Mouse (Mus musculus): ENCODE data around the gene Plbd2.
"Not testable (repeated sequence)": the region's sequence is repeated elsewhere in the genome, so short reads cannot be mapped to it uniquely, and the experiment has no call there.

Gene Plbd2

GRCm38 (mm10) chr5:120510982-120511642, 7.7 kb upstream of the Plbd2 start, which contains the start of gene Slc8b1:
Gene Slc8b1 (plus strand): TSS chr5:120511168.
- DNase-seq (ENCODE audit: low read depth), result peak; percentile 85

- no peak for DNase-seq (ENCODE audit: low read depth)
Measured at GRCm38 (mm10) chr5:120507311-120507710, 3.9 kb upstream of the Plbd2 start.

- DNase-seq (ENCODE audit: low read depth), result no peak
Measured at GRCm38 (mm10) chr5:120506490-120506889, 3.1 kb upstream of the Plbd2 start.

- no peak for DNase-seq (ENCODE audit: low read depth)
Measured at GRCm38 (mm10) chr5:120505781-120506180, 2.4 kb upstream of the Plbd2 start.

- no peak for DNase-seq (ENCODE audit: low read depth)
Measured at GRCm38 (mm10) chr5:120505368-120505767, 1.9 kb upstream of the Plbd2 start.

- no peak for DNase-seq (ENCODE audit: low read depth)
Measured at GRCm38 (mm10) chr5:120502675-120503143, 716 bp downstream of the Plbd2 start.

- DNase-seq (ENCODE audit: low read depth), result no peak
Measured at GRCm38 (mm10) chr5:120502147-120502621, 1.2 kb downstream of the Plbd2 start.

GRCm38 (mm10) chr5:120500609-120501008, 2.8 kb downstream of the Plbd2 start:
- DNase-seq (ENCODE audit: low read depth), result not testable (repeated sequence)

GRCm38 (mm10) chr5:120499202-120499601, 4.2 kb downstream of the Plbd2 start:
- no peak for DNase-seq (ENCODE audit: low read depth)

- DNase-seq (ENCODE audit: low read depth), result no peak
Measured at GRCm38 (mm10) chr5:120497071-120497470, 6.4 kb downstream of the Plbd2 start.

GRCm38 (mm10) chr5:120495703-120496226, 7.7 kb downstream of the Plbd2 start:
- DNase-seq (ENCODE audit: low read depth), result no peak

- DNase-seq (ENCODE audit: low read depth), result no peak
Measured at GRCm38 (mm10) chr5:120495064-120495702, 8.2 kb downstream of the Plbd2 start.

GRCm38 (mm10) chr5:120493873-120494395, 9.5 kb downstream of the Plbd2 start:
- DNase-seq (ENCODE audit: low read depth), result no peak

- DNase-seq (ENCODE audit: low read depth), result no peak
Measured at GRCm38 (mm10) chr5:120493440-120493839, 10.0 kb downstream of the Plbd2 start.

- no peak for DNase-seq (ENCODE audit: low read depth)
Measured at GRCm38 (mm10) chr5:120492437-120492836, 11.0 kb downstream of the Plbd2 start.

GRCm38 (mm10) chr5:120490679-120491192, 12.7 kb downstream of the Plbd2 start:
- DNase-seq (ENCODE audit: low read depth), result no peak

- no peak for DNase-seq (ENCODE audit: low read depth)
Measured at GRCm38 (mm10) chr5:120487844-120488243, 15.6 kb downstream of the Plbd2 start.

GRCm38 (mm10) chr5:120483399-120483798, 20.0 kb downstream of the Plbd2 start:
- DNase-seq (ENCODE audit: low read depth), result no peak

- no peak for DNase-seq (ENCODE audit: low read depth)
Measured at GRCm38 (mm10) chr5:120481205-120481604, 22.2 kb downstream of the Plbd2 start.

- no peak for DNase-seq (ENCODE audit: low read depth)
Measured at GRCm38 (mm10) chr5:120479538-120479937, 23.9 kb downstream of the Plbd2 start.

- DNase-seq (ENCODE audit: low read depth), result no peak
Measured at GRCm38 (mm10) chr5:120477993-120478392, 25.4 kb downstream of the Plbd2 start.

GRCm38 (mm10) chr5:120476296-120476695, 27.1 kb downstream of the Plbd2 start, which contains the start of gene Sds:
Gene Sds (plus strand): TSS chr5:120476526.
- no peak for DNase-seq (ENCODE audit: low read depth)

- no peak for DNase-seq (ENCODE audit: low read depth)
Measured at GRCm38 (mm10) chr5:120475861-120476260, 27.6 kb downstream of the Plbd2 start.

Data from c-Kit-positive CD71-positive TER-119-negative erythroid progenitor cells, embryonic 14.5 days (primary cell).